Mouse (Mus musculus) forebrain, embryonic 12.5 days (tissue): ENCODE data around the gene Ctf2. TPM values are rescaled to one million over a fixed set of nuclear protein-coding genes. Genes with fewer than 3 reads are reported as not detected.

Source experiments
- ATAC-seq: fragments of 200-750 bp; cut with Nextera tagmentation; 2 replicates; pipeline ENCODE4 v1.8.0; 2017; ENCODE audit warnings: moderate TSS enrichment; ENCODE audit not compliant: low FRiP score
- H3K27ac ChIP-seq: fragments of 300-500 bp; sonication (generic); 2 replicates; pipeline ENCODE4 v1.5.1; 2016; ENCODE audit warnings: mild to moderate bottlenecking
- H3K27me3 ChIP-seq: fragments of 300-500 bp; sonication (generic); 2 replicates; pipeline ENCODE4 v1.6.1; 2016; ENCODE audit warnings: mild to moderate bottlenecking
- H3K36me3 ChIP-seq: fragments of 300-500 bp; sonication (generic); replicated peaks from 2 replicates; pipeline ENCODE4 v1.6.1; 2016; ENCODE audit warnings: mild to moderate bottlenecking
- H3K4me1 ChIP-seq: fragments of 300-500 bp; sonication (generic); 2 replicates; pipeline ENCODE4 v1.6.1; 2016
- H3K4me2 ChIP-seq: fragments of 300-500 bp; sonication (generic); 2 replicates; pipeline ENCODE4 v1.6.1; 2016; ENCODE audit warnings: mild to moderate bottlenecking, moderate library complexity
- H3K4me3 ChIP-seq: fragments of 300-500 bp; sonication (generic); replicated peaks from 2 replicates; pipeline ENCODE4 v1.5.1; 2016; ENCODE audit warnings: mild to moderate bottlenecking
- H3K9ac ChIP-seq: fragments of 300-500 bp; sonication (generic); 2 replicates; pipeline ENCODE4 v1.6.1; 2016; ENCODE audit warnings: mild to moderate bottlenecking
- H3K9me3 ChIP-seq: fragments of 300-500 bp; sonication (generic); 2 replicates; pipeline ENCODE4 v1.6.1; 2016
- WGBS: fragments of 180-500 bp; shearing (Covaris S2); methylation state at CpG from one replicate; pipeline ENCODE4 v1.1.7; 2016; 5-methylcytosine and 5-hydroxymethylcytosine counted together
- microRNA counts: library from miRNA; unstranded; fragments of <30 nt; microRNA quantifications from one replicate; lab custom pipeline; 2017
- microRNA-seq: library from miRNA; unstranded; fragments of <30 nt; microRNA quantifications from one replicate; pipeline ENCODE4, GENCODE M21; 2017
- polyA plus RNA-seq: library from polyadenylated mRNA; unstranded; fragments of >200 nt; fragmentation: Nextera tagmentation; extraction: Ambion mirVana; gene quantifications from 2 replicates; pipeline ENCODE4 v1.2.1, GENCODE M21; 2016

Gene Ctf2
- polyA plus RNA-seq, 1 experiment from 2014 or later = 0.42 TPM

GRCm38 (mm10) chr7:127672776-127673175, 59.2 kb downstream of the Ctf2 start:
- Histone ChIP-seq H3K36me3 (0 out of 2 replicates have a peak, but pooled peaks cover 12% of the 10 kb centered on the region), H3K4me1 (peaks cover 3% of the 10 kb centered on the region; the same call in 1 of the 2 replicates), H3K27me3 (no peaks in the 10 kb centered on the region), H3K4me2 (no peak overlapping the region), H3K4me3 (no peak overlapping the region), H3K9ac (no peak overlapping the region), H3K9me3 (no peaks in the 10 kb centered on the region), H3K27ac (no peak overlapping the region)
- no peak for ATAC-seq
- WGBS = 82% methylated on average over 4 of the region's 4 CpGs

- H3K9me3 ChIP-seq = no peaks in the 10 kb centered on the region
- no peak overlapping the region for H3K27ac ChIP-seq
- no peak for ATAC-seq
- no peak overlapping the region for H3K4me2 ChIP-seq
- H3K36me3 ChIP-seq = 0 out of 2 replicates have a peak, but pooled peaks cover 10% of the 10 kb centered on the region
- H3K4me3 ChIP-seq = no peak overlapping the region
- H3K27me3 ChIP-seq = no peaks in the 10 kb centered on the region
- 87% methylated on average over 11 of the region's 11 CpGs for WGBS
- no peak overlapping the region for H3K9ac ChIP-seq
- peaks cover 3% of the 10 kb centered on the region; the same call in 1 of the 2 replicates for H3K4me1 ChIP-seq
These were observed 59.8 kb downstream of the Ctf2 start for GRCm38 (mm10) chr7:127671880-127672774.

MicroRNAs within 50 kb of the gene (microRNA counts, 519-probe panel; counts per million panel counts)
- not detected for microRNA mmu-miR-762 (lab: Ali Mortazavi, UCI)

Small RNA genes lying within 50 kb of the gene (microRNA-seq; reads per million reads assigned to microRNA genes)
- not detected for gene Mir762

Other genes with a start within 250 kb of the Ctf2 start
- gene Srcap, start 220.2 kb downstream of the Ctf2 start, polyA plus RNA-seq = 87.4 and 92.1 TPM in 2 replicates
- gene Gm42715, start 212.6 kb downstream of the Ctf2 start, polyA plus RNA-seq = 16.4 and 16.8 TPM in 2 replicates
- 4.2 and 4.7 TPM in 2 replicates for gene Tmem265, start 170.8 kb downstream of the Ctf2 start, polyA plus RNA-seq
- gene Phkg2, start 158.8 kb downstream of the Ctf2 start, polyA plus RNA-seq = 56.6 and 60.7 TPM in 2 replicates
- 12.7 and 16.3 TPM in 2 replicates for gene Ccdc189, start 143.6 kb downstream of the Ctf2 start, polyA plus RNA-seq
- gene Rnf40, start 143.4 kb downstream of the Ctf2 start, polyA plus RNA-seq = 67.7 and 74.1 TPM in 2 replicates
- 31.7 and 34.6 TPM in 2 replicates for gene Zfp629, start 116.4 kb downstream of the Ctf2 start, polyA plus RNA-seq
- gene Bcl7c, start 23.2 kb downstream of the Ctf2 start, polyA plus RNA-seq = 57.4 and 72.6 TPM in 2 replicates
- gene Ctf1, start 19.4 kb downstream of the Ctf2 start, polyA plus RNA-seq = 6.7 and 8.3 TPM in 2 replicates
- 9.0 and 10.3 TPM in 2 replicates for gene Fbxl19, start 12.4 kb upstream of the Ctf2 start, polyA plus RNA-seq
- 5.7 and 6.0 TPM in 2 replicates for gene Orai3, start 37.6 kb upstream of the Ctf2 start, polyA plus RNA-seq
- 21.7 and 25.5 TPM in 2 replicates for gene Setd1a, start 44.5 kb upstream of the Ctf2 start, polyA plus RNA-seq
- gene Gm49388, start 53.4 kb upstream of the Ctf2 start, polyA plus RNA-seq = not detected in 2 replicates
- gene Hsd3b7, start 68.4 kb upstream of the Ctf2 start, polyA plus RNA-seq = 7.3 and 7.6 TPM in 2 replicates
- 21.3 and 22.3 TPM in 2 replicates for gene Stx4a, start 92.1 kb upstream of the Ctf2 start, polyA plus RNA-seq
- gene Stx1b, start 92.4 kb upstream of the Ctf2 start, polyA plus RNA-seq = 11.5 and 17.3 TPM in 2 replicates
- 22.2 and 26.6 TPM in 2 replicates for gene Zfp646, start 144.1 kb upstream of the Ctf2 start, polyA plus RNA-seq
- gene Zfp668, start 144.7 kb upstream of the Ctf2 start, polyA plus RNA-seq = 33.9 and 38.2 TPM in 2 replicates
- 0.49 and 0.77 TPM in 2 replicates for gene Prss53, start 158.8 kb upstream of the Ctf2 start, polyA plus RNA-seq
- not detected in 2 replicates for gene Gm21974, start 163.3 kb upstream of the Ctf2 start, polyA plus RNA-seq
- 36.6 and 46.6 TPM in 2 replicates for gene Vkorc1, start 163.5 kb upstream of the Ctf2 start, polyA plus RNA-seq
- 89.2 and 92.8 TPM in 2 replicates for gene Bckdk, start 171.9 kb upstream of the Ctf2 start, polyA plus RNA-seq
- 46.6 and 52.4 TPM in 2 replicates for gene Kat8, start 180.3 kb upstream of the Ctf2 start, polyA plus RNA-seq
- 1.5 and 2.4 TPM in 2 replicates for gene Prss8, start 197.9 kb upstream of the Ctf2 start, polyA plus RNA-seq
- gene Prss36, start 214.6 kb upstream of the Ctf2 start, polyA plus RNA-seq = 8.4 and 9.0 TPM in 2 replicates
- gene Fus, start 235.3 kb upstream of the Ctf2 start, polyA plus RNA-seq = 517 and 534 TPM in 2 replicates